Mouse (Mus musculus) CH12.LX (cell line): ENCODE data around the gene Atp2b4.

ENCODE experiments used
- CTCF ChIP-seq, 2 experiments: IDR thresholded peaks in 1 of 2; conservative IDR thresholded peaks in 1 of 2; 2 replicates each; pipeline ENCODE4 v1.5.1; 2011 to 2012; ENCODE audit warnings: low read depth in 2 of 2, low read length in 2 of 2, improper control_type of control experiment in 1 of 2, inconsistent platforms in 1 of 2, mild to moderate bottlenecking in 1 of 2, moderate library complexity in 1 of 2
- EP300 ChIP-seq: IDR thresholded peaks from 2 replicates; pipeline ENCODE4 v1.6.1; 2011; ENCODE audit warnings: low read length, improper control_type of control experiment
- HCFC1 ChIP-seq: IDR thresholded peaks from 2 replicates; pipeline ENCODE4 v1.6.1; 2012; ENCODE audit warnings: low read depth, mild to moderate bottlenecking, inconsistent platforms, low read length, improper control_type of control experiment
- MYC ChIP-seq: IDR thresholded peaks from 2 replicates; pipeline ENCODE4 v1.6.1; 2011; ENCODE audit warnings: low read depth, mild to moderate bottlenecking, improper control_type of control experiment, low read length
- POLR2A ChIP-seq: IDR thresholded peaks from 2 replicates; pipeline ENCODE4 v1.6.1; 2011; ENCODE audit warnings: low read depth, mild to moderate bottlenecking, improper control_type of control experiment, low read length
- RAD21 ChIP-seq: IDR thresholded peaks from 2 replicates; pipeline ENCODE4 v1.6.1; 2011; ENCODE audit warnings: low read depth, mild to moderate bottlenecking, low read length, improper control_type of control experiment, moderate library complexity
- RCOR1 ChIP-seq: conservative IDR thresholded peaks from 2 replicates; pipeline ENCODE4 v1.6.1; 2012; ENCODE audit warnings: low read depth, mild to moderate bottlenecking, inconsistent platforms, low read length, improper control_type of control experiment
- SMC3 ChIP-seq: IDR thresholded peaks from 2 replicates; pipeline ENCODE4 v1.6.1; 2011; ENCODE audit warnings: low read depth, low read length, improper control_type of control experiment
- UBTF ChIP-seq: IDR thresholded peaks from 2 replicates; pipeline ENCODE4 v1.6.1; 2012; ENCODE audit warnings: low read depth, mild to moderate bottlenecking, inconsistent platforms, low read length, improper control_type of control experiment, moderate library complexity
- USF1 ChIP-seq: IDR thresholded peaks from 2 replicates; pipeline ENCODE4 v1.6.1; 2014; ENCODE audit warnings: low read depth, mild to moderate bottlenecking, inconsistent platforms, low read length, improper control_type of control experiment
- ZC3H11A ChIP-seq: IDR thresholded peaks from 2 replicates; pipeline ENCODE4 v1.6.1; 2012; ENCODE audit warnings: low read depth, mild to moderate bottlenecking, inconsistent platforms, low read length, improper control_type of control experiment
- ZMIZ1 ChIP-seq: IDR thresholded peaks from 2 replicates; pipeline ENCODE4 v1.6.1; 2012; ENCODE audit warnings: low read depth, mild to moderate bottlenecking, inconsistent platforms, low read length, improper control_type of control experiment

- TF ChIP-seq HCFC1: no peak
- no peak for TF ChIP-seq ZMIZ1
- TF ChIP-seq EP300: no peak
- no peak for TF ChIP-seq POLR2A
- no peak for TF ChIP-seq SMC3
- TF ChIP-seq MYC: no peak
- no peak for TF ChIP-seq CTCF (conservative IDR thresholded peaks at IDR 0.05 in 1 of 2, IDR thresholded peaks at IDR 0.05 in 1 of 2; ENCODE audit: low read depth in 2 of 2, low read length in 2 of 2)
- no peak for TF ChIP-seq ZC3H11A
- TF ChIP-seq RAD21: no peak
- TF ChIP-seq UBTF: no peak
- TF ChIP-seq RCOR1: no peak
- TF ChIP-seq USF1: no peak
Observed at GRCm38 (mm10) chr1:133818531-133818930, 17.7 kb upstream of the Atp2b4 start.
